Mouse (Mus musculus) embryonic facial prominence, embryonic 15.5 days (tissue): ENCODE results near the gene Pomp. TPM values are rescaled to one million over a fixed set of nuclear protein-coding genes. Genes with fewer than 3 reads are reported as not detected.

Source experiments
- ATAC-seq: fragments of 200-750 bp; cut with Nextera tagmentation; 2 replicates; pipeline ENCODE4 v1.8.0; 2017; ENCODE audit warnings: low read depth, moderate TSS enrichment; ENCODE audit not compliant: insufficient number of reproducible peaks, low FRiP score, low TSS enrichment
- H3K27ac ChIP-seq: fragments of 300-500 bp; sonication (generic); replicated peaks from 2 replicates; pipeline ENCODE4 v1.5.1; 2015; ENCODE audit warnings: mild to moderate bottlenecking, inconsistent platforms
- H3K27me3 ChIP-seq: fragments of 300-500 bp; sonication (generic); 2 replicates; pipeline ENCODE4 v1.6.1; 2015; ENCODE audit warnings: inconsistent platforms
- H3K36me3 ChIP-seq: fragments of 300-500 bp; sonication (generic); 2 replicates; pipeline ENCODE4 v1.6.1; 2015; ENCODE audit warnings: mild to moderate bottlenecking, inconsistent platforms
- H3K4me1 ChIP-seq: fragments of 300-500 bp; sonication (generic); 2 replicates; pipeline ENCODE4 v1.6.1; 2015; ENCODE audit warnings: inconsistent platforms
- H3K4me2 ChIP-seq: fragments of 300-500 bp; sonication (generic); replicated peaks from 2 replicates; pipeline ENCODE4 v1.6.1; 2015; ENCODE audit warnings: mild to moderate bottlenecking, inconsistent platforms
- H3K4me3 ChIP-seq: fragments of 300-500 bp; sonication (generic); replicated peaks from 2 replicates; pipeline ENCODE4 v1.5.1; 2015; ENCODE audit warnings: mild to moderate bottlenecking, inconsistent platforms
- H3K9ac ChIP-seq: fragments of 300-500 bp; sonication (generic); 2 replicates; pipeline ENCODE4 v1.6.1; 2015; ENCODE audit warnings: inconsistent platforms
- H3K9me3 ChIP-seq: fragments of 300-500 bp; sonication (generic); replicated peaks from 2 replicates; pipeline ENCODE4 v1.6.1; 2016; ENCODE audit warnings: inconsistent platforms
- WGBS: fragments of 180-500 bp; shearing (Covaris S2); methylation state at CpG from one replicate; pipeline ENCODE4 v1.1.7; 2015; 5-methylcytosine and 5-hydroxymethylcytosine counted together
- polyA plus RNA-seq: library from polyadenylated mRNA; unstranded; fragments of >200 nt; fragmentation: Nextera tagmentation; extraction: Ambion mirVana; gene quantifications from 2 replicates; pipeline ENCODE4 v1.2.1, GENCODE M21; 2015

Pomp gene
- 431 and 459 TPM in 2 replicates for polyA plus RNA-seq

DNA sequence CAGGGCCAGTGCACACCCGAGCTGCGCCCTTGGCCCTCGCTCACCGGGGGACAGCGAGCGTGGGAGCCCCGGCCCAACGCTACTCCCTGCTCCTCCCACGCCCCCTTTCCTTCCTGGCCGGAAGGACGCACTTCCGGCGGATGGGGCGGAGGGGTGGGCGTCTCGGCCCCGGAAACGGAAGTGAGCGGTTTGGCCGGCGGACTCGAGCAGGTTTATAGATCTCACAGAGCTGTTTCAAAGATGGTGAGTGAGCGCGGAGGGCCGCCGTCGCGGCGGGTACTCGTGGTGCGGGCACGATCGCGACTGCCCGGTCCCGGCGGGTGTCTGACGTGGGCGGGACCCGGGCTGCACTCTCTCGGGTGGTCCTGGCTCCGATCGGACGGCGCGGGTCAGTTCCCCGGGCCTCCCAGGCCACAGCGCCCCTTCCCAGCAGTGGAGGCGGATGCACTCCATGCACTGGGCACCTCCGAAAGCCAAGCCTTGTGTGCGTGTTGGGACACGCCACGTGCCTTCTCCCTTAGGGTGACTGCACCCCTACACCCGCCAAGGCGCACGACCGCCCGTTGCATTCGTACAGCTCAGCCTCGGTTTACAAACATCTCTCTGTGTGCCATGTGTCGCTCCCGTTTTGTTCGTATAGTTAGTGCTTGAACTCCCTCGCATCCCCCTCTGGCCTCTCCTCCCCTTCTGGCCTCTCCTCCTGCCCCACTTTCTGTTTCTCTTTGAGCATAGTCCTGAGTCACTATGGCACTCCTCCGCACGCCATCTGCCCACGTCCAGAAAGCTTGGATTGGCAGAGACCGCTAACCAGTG, at the start of gene Pomp:
Gene Pomp, plus strand, starts transcription at position 13 of the 813 bp plus-strand sequence.
- H3K4me3 ChIP-seq, result peak within 1 kb of the TSS; percentile 84
- H3K4me1 ChIP-seq, result peaks cover 19% of the 10 kb centered on the region
- H3K9ac ChIP-seq, result peak within 1 kb of the TSS; percentile 80
- ATAC-seq, result peak; percentile 87
- peaks cover 34% of the 10 kb centered on the region for H3K36me3 ChIP-seq
- H3K4me2 ChIP-seq, result peak within 1 kb of the TSS; percentile 79
- H3K9me3 ChIP-seq, result no peaks in the 10 kb centered on the region
- WGBS, result under 1% methylated on average over 68 of the region's 68 CpGs
- H3K27ac ChIP-seq, result peak within 1 kb of the TSS; percentile 87
- no peaks in the 10 kb centered on the region for H3K27me3 ChIP-seq

DNA sequence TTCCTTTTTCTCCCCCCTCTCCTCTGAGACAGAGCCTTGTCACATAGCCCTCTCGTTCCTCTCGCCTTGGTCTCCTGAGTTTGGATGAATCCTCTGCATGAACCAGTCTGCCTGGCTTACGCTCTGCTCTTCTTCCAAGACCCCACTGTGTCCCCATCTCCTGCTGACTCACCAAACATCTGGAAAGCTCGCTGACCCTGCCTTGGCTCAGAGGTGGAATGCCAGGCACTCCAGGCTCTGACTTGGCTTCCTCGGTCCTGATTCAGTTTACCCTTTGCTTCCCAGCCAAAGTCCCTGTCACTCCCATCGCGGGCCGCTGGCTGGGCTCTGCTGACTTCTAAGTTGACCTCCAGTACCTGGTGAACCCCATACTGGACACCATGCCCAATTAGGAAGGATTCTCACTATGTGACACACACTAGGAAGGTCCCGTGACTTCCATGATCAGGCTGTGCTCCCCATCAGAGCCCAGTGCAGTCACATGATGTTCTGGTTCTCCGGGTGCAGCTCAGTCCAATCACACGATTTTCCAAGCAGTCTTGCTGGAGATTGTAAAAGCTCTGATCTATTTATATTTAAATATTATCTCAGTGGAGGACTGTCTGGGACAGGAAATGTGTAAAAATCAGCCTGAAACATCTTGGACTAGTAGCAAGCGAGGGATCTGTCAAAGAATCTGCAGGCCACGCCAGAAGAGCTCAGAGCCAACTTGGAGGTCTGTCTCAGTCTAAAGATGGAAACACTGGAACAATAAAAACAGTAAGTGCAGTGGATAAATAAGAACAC, 47.8 kb upstream of the Pomp start:
- Histone ChIP-seq H3K4me1 (no peaks in the 10 kb centered on the region), H3K4me3 (no peak overlapping the region), H3K27ac (no peak overlapping the region), H3K9me3 (no peaks in the 10 kb centered on the region), H3K36me3 (no peaks in the 10 kb centered on the region), H3K27me3 (no peaks in the 10 kb centered on the region), H3K4me2 (no peak overlapping the region), H3K9ac (no peak overlapping the region)
- ATAC-seq, result no peak
- 77% methylated on average over 13 of the region's 13 CpGs for WGBS

DNA sequence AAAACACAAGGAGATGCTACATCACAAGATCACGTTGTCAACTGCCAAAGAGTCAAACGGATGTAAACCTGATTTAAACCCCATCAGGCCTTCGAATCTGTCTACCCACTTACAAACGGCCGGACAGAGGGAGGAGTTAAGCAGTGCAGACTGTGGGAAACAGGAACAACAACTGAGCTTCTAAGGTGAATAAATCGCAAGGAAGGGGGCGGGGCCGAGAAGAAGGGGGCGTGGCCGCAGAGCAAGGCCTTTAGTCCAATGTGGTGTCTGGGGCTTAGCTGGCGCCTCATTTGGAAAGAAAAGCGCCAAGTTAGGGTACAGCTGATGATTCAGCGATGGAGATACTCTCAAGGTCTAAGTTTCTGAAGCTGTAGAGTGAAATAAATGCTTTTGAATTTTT, 45.3 kb upstream of the Pomp start:
- 75% methylated on average over 13 of the region's 13 CpGs for WGBS
- Histone ChIP-seq H3K4me1 (no peaks in the 10 kb centered on the region), H3K27me3 (no peaks in the 10 kb centered on the region), H3K27ac (no peak overlapping the region), H3K9me3 (no peaks in the 10 kb centered on the region; the same call in 1 of the 2 replicates), H3K36me3 (no peaks in the 10 kb centered on the region), H3K9ac (no peak overlapping the region), H3K4me2 (no peak overlapping the region), H3K4me3 (no peak overlapping the region)
- no peak for ATAC-seq

DNA sequence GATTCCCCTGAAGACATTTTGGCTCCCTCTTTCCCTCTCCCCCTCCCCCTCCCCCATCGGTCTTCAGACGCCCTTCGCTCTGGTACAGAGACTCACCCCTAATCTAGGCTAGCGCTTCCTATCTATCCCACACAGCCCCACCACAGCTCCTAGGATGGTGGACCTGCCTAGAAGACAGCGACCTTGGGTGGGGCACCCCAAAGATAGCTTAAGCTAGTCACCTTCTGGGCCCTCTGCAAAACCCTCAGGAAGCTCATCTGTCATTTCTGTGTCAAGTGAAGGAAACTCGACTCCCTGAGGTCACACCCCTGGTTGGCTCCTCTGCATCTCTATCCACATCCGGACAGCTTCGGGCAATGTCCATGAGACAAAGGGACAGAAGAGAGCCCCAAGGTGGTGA, 44.7 kb upstream of the Pomp start:
- Histone ChIP-seq H3K4me1 (no peaks in the 10 kb centered on the region), H3K27me3 (no peaks in the 10 kb centered on the region), H3K4me2 (no peak overlapping the region), H3K36me3 (no peaks in the 10 kb centered on the region), H3K27ac (no peak overlapping the region), H3K9me3 (no peaks in the 10 kb centered on the region; the same call in 1 of the 2 replicates), H3K9ac (no peak overlapping the region), H3K4me3 (no peak overlapping the region)
- WGBS, result 84% methylated on average over 8 of the region's 8 CpGs
- ATAC-seq, result no peak

DNA sequence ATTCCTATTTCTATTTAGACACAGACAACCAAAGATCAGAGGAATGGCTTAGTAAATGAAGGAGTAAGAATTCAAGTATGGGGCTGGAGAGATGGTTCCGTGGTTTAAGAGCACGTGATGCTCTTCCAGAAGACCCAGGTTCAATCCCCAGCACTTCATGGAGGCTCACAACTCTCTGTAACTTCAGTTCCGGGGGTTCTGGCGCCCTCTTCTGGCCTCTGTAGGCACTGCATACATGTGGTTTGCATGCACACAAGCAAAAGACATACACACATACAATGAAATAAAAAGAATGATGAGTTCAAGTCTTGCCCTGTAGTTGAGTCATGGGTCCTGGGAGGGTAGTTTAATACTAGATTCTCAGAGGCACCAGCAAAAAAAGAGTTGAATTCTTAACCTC, 43.8 kb upstream of the Pomp start:
- no peak overlapping the region for H3K4me3 ChIP-seq
- no peak overlapping the region for H3K27ac ChIP-seq
- 56% methylated on average over 4 of the region's 4 CpGs for WGBS
- H3K36me3 ChIP-seq, result no peaks in the 10 kb centered on the region
- no peak overlapping the region for H3K4me2 ChIP-seq
- ATAC-seq, result no peak
- H3K27me3 ChIP-seq, result no peaks in the 10 kb centered on the region
- no peaks in the 10 kb centered on the region for H3K4me1 ChIP-seq
- no peaks in the 10 kb centered on the region; the same call in 1 of the 2 replicates for H3K9me3 ChIP-seq
- no peak overlapping the region for H3K9ac ChIP-seq

DNA sequence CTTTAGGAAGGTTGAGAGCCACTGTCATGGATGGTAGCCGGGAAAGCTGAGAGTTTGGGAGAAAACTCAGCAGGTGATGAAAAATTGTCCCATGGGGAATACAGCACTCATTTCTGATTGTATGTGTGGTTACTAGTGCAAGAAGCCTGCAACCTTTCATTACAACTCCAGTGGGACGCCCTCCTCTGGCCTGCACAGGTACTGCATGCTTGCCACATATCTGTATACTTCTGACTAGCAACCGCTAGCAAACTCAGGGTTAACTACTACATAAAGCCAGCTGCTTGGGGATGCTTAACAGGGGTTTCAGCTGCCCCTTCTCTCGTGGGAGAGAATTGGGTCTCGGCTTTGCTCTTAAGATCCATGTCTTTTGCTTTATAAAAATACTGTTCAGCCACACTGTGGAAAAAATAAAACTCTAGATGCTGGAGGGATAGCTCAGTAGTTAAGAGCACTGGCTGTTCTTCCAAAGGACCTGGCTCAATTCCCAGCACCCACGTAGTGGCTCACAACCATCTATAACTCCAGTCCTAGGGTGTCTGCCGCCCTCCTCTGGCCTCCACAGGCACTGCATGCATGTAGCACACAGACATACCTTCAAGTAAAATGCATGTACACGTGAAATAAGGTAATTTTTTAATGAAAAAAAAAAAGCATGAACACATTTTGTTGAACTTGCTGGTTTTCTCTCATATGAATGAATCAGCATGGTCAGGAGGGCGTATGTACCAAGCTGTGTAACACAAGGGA, 42.3 kb upstream of the Pomp start:
- no peak overlapping the region for H3K4me2 ChIP-seq
- H3K27me3 ChIP-seq, result no peaks in the 10 kb centered on the region
- H3K9me3 ChIP-seq, result no peaks in the 10 kb centered on the region; the same call in 1 of the 2 replicates
- H3K27ac ChIP-seq, result no peak overlapping the region
- H3K4me3 ChIP-seq, result no peak overlapping the region
- H3K9ac ChIP-seq, result no peak overlapping the region
- 88% methylated on average over 9 of the region's 9 CpGs for WGBS
- no peaks in the 10 kb centered on the region for H3K4me1 ChIP-seq
- H3K36me3 ChIP-seq, result no peaks in the 10 kb centered on the region
- no peak for ATAC-seq

DNA sequence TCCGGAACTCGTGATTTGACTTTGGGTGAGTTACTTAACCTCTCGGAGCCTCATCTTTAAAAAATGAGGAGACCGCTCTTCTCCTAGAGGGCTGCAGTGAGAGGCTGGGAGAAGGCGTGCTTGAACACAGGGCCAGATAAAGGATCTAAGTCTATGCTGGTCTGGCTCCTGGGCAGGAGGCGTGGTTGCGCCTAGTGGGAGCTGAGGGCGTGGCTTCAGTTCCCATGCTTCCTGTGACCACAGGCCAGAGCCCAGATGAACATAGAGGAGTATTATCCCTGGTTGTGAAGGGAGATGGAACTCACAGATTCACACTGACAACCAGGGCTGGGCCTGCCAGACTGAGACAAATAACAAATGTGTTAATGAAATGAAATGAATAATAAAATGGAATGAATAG, 41.4 kb upstream of the Pomp start:
- no peak overlapping the region for H3K4me3 ChIP-seq
- no peaks in the 10 kb centered on the region for H3K4me1 ChIP-seq
- no peak overlapping the region for H3K27ac ChIP-seq
- no peak for ATAC-seq
- no peak overlapping the region for H3K9ac ChIP-seq
- H3K9me3 ChIP-seq, result no peaks in the 10 kb centered on the region; the same call in 1 of the 2 replicates
- H3K27me3 ChIP-seq, result no peaks in the 10 kb centered on the region
- no peaks in the 10 kb centered on the region for H3K36me3 ChIP-seq
- 87% methylated on average over 8 of the region's 8 CpGs for whole genome bisulfite sequencing
- H3K4me2 ChIP-seq, result no peak overlapping the region

DNA sequence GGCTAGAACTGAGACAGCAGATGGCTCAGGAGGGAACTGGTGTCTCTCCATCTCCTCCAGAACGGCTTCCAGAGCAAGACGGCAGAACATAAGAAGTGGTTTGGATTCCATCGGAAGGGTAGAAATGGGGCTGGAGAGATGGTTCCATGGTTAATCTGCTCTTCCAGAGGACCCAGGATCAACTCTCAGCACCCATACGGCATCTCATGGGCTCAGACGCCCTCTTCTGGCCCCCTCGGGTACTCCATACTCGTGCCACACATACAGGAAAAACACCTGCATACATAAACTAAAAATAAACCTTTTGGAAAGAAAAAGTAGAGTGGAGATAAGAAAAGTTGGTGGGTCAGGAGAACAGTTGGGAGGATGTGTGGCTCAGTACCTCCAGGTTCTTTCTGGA, 40.4 kb upstream of the Pomp start:
- H3K27ac ChIP-seq, result no peak overlapping the region
- H3K4me1 ChIP-seq, result no peaks in the 10 kb centered on the region
- WGBS, result 87% methylated on average over 7 of the region's 7 CpGs
- H3K4me3 ChIP-seq, result no peak overlapping the region
- H3K9ac ChIP-seq, result no peak overlapping the region
- no peaks in the 10 kb centered on the region; the same call in 1 of the 2 replicates for H3K9me3 ChIP-seq
- H3K27me3 ChIP-seq, result no peaks in the 10 kb centered on the region
- no peak for ATAC-seq
- H3K4me2 ChIP-seq, result no peak overlapping the region
- H3K36me3 ChIP-seq, result no peaks in the 10 kb centered on the region

DNA sequence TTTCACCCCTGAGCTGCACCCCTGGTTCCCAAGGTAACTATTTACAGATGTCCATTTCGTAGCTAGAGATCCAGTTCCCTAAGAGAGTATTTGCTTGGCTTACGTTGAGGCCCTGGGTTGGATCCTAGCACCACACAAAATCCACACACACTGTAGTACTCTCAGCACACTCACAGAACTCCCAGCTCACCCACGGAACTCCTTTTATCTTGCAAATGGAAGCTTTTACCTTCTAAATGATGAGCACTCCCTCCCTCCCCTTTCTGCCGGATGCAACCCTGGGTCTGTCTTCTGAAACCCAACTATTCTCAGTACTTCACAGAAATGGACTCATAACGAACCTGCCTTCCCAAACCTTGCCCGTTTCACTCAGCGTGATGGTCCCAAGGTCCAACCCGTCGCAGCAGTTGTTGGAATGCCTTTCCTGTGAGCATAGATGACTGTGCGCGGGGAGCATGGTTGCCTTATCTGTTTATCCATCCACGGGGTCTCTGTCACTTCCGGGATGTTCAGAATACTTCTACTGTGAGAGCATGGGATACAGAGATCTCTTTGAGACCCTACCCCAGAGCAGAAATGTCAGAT, 36.1 kb upstream of the Pomp start:
- ATAC-seq, result no peak
- Histone ChIP-seq H3K36me3 (no peaks in the 10 kb centered on the region), H3K27me3 (no peaks in the 10 kb centered on the region), H3K4me3 (no peak overlapping the region), H3K4me1 (peaks cover 9% of the 10 kb centered on the region; the same call in 1 of the 2 replicates), H3K4me2 (no peak overlapping the region), H3K9me3 (no peaks in the 10 kb centered on the region), H3K27ac (no peak overlapping the region), H3K9ac (no peak overlapping the region)
- WGBS, result 82% methylated on average over 13 of the region's 13 CpGs

DNA sequence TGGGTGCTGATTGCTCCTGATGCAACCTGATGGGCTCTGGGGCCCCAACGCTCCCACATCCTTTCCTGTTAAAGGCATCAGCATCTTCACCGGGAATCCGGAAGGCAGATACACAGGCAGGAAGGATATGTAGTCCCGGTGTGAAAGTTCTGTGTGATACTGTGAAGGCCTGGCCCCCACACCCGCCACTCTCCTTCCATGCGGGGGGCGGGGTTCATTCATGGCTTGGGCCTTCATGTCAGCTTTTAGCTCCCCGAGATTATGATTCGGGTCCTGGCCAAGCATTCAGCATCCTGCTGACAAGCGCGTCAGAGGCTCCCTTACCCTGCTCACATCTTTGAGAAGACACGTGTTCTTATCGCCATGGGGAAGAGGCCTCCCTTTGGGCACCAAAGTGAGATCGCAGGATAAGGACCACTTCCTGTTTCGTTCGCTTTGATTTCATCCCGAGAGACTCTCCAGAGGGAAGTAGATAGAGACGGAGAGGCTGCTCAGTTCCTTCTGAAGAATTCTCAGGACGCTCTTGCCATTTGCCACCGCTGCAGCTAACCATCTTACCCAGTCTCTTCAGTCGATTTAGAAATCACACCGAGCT, 34.8 kb upstream of the Pomp start:
- H3K4me3 ChIP-seq, result no peak overlapping the region
- no peak overlapping the region for H3K27ac ChIP-seq
- H3K4me1 ChIP-seq, result peaks cover 9% of the 10 kb centered on the region; the same call in 1 of the 2 replicates
- no peaks in the 10 kb centered on the region for H3K36me3 ChIP-seq
- no peaks in the 10 kb centered on the region for H3K9me3 ChIP-seq
- no peak overlapping the region for H3K4me2 ChIP-seq
- H3K9ac ChIP-seq, result no peak overlapping the region
- no peak for ATAC-seq
- H3K27me3 ChIP-seq, result no peaks in the 10 kb centered on the region
- WGBS, result 41% methylated on average over 22 of the region's 22 CpGs
